Mouse (Mus musculus) liver, postnatal 0 days (tissue): Measurements from ENCODE around the gene Pde1b.

Experiments used
- CTCF ChIP-seq: sonication (generic); IDR thresholded peaks from 2 replicates; pipeline ENCODE4 v1.5.1; 2016; ENCODE audit warnings: antibody characterized with exemption, low read depth
- EP300 ChIP-seq: IDR thresholded peaks from 2 replicates; pipeline ENCODE4 v1.6.1; 2016; ENCODE audit warnings: antibody characterized with exemption, low read depth, mild to moderate bottlenecking

GRCm38 (mm10) chr15:103501186-103501585 is 1.6 kb upstream of the Pde1b start:
- no peak for TF ChIP-seq CTCF
- TF ChIP-seq EP300: no peak
